Mouse (Mus musculus) lung, postnatal 4 days (tissue): ENCODE data around the gene Muc2.

Experiments used
- DNase-seq, 2 experiments: peaks; one replicate each; pipeline ENCODE4 v3.0.0; 2021

The Muc2 gene

GRCm38 (mm10) chr7:141770521-141770920 lies 80.4 kb downstream of the Muc2 start:
- no peak for DNase-seq

- no peak for DNase-seq
Measured at GRCm38 (mm10) chr7:141770988-141771387, 80.8 kb downstream of the Muc2 start.

GRCm38 (mm10) chr7:141772058-141772557 lies 82.0 kb downstream of the Muc2 start:
- DNase-seq: no peak

GRCm38 (mm10) chr7:141774855-141775254 lies 84.7 kb downstream of the Muc2 start:
- no peak for DNase-seq

- no peak for DNase-seq
Measured at GRCm38 (mm10) chr7:141776199-141776598, 86.1 kb downstream of the Muc2 start.

GRCm38 (mm10) chr7:141788677-141789452 lies 98.7 kb downstream of the Muc2 start, which contains the start of gene Muc5ac:
Muc5ac (plus strand) TSS chr7:141788972.
- DNase-seq: no peak

- DNase-seq: no peak
Measured at GRCm38 (mm10) chr7:141794251-141794650, 104.1 kb downstream of the Muc2 start.

- no peak for DNase-seq
Measured at GRCm38 (mm10) chr7:141803206-141803605, 113.1 kb downstream of the Muc2 start.
